Mouse (Mus musculus) CH12.LX (cell line): ENCODE measurements at regions not wholly inside any gene's neighbourhood (a gene's known extent, or its start where the extent isn't known, plus 50 kb on each side); places are given as distances from the start of the nearest gene placed in this dataset.

ENCODE experiments used
- CHD2 ChIP-seq: IDR thresholded peaks from 2 replicates; pipeline ENCODE4 v1.6.1; 2011; ENCODE audit warnings: low read length, improper control_type of control experiment
- CTCF ChIP-seq, 2 experiments: IDR thresholded peaks in 1 of 2; conservative IDR thresholded peaks in 1 of 2; 2 replicates each; pipeline ENCODE4 v1.5.1; 2011 to 2012; ENCODE audit warnings: low read depth in 2 of 2, low read length in 2 of 2, improper control_type of control experiment in 1 of 2, inconsistent platforms in 1 of 2, mild to moderate bottlenecking in 1 of 2, moderate library complexity in 1 of 2
- EP300 ChIP-seq: IDR thresholded peaks from 2 replicates; pipeline ENCODE4 v1.6.1; 2011; ENCODE audit warnings: low read length, improper control_type of control experiment
- HCFC1 ChIP-seq: IDR thresholded peaks from 2 replicates; pipeline ENCODE4 v1.6.1; 2012; ENCODE audit warnings: low read depth, mild to moderate bottlenecking, inconsistent platforms, low read length, improper control_type of control experiment
- KAT2A ChIP-seq: IDR thresholded peaks from 2 replicates; pipeline ENCODE4 v1.6.1; 2012; ENCODE audit warnings: low read length, improper control_type of control experiment, inconsistent platforms; ENCODE audit not compliant: insufficient replicate concordance
- MEF2A ChIP-seq: IDR thresholded peaks from 2 replicates; pipeline ENCODE4 v1.6.1; 2014; ENCODE audit warnings: low read depth, mild to moderate bottlenecking, inconsistent platforms, low read length, improper control_type of control experiment, borderline replicate concordance
- PAX5 ChIP-seq: IDR thresholded peaks from 2 replicates; pipeline ENCODE4 v1.6.1; 2012; ENCODE audit warnings: low read length, inconsistent platforms, mixed read lengths
- POLR2A ChIP-seq: IDR thresholded peaks from 2 replicates; pipeline ENCODE4 v1.6.1; 2011; ENCODE audit warnings: low read depth, mild to moderate bottlenecking, improper control_type of control experiment, low read length
- POLR2AphosphoS2 ChIP-seq: IDR thresholded peaks from 2 replicates; pipeline ENCODE4 v1.6.1; 2011; ENCODE audit warnings: low read depth, low read length, improper control_type of control experiment
- RAD21 ChIP-seq: IDR thresholded peaks from 2 replicates; pipeline ENCODE4 v1.6.1; 2011; ENCODE audit warnings: low read depth, mild to moderate bottlenecking, low read length, improper control_type of control experiment, moderate library complexity
- USF1 ChIP-seq: IDR thresholded peaks from 2 replicates; pipeline ENCODE4 v1.6.1; 2014; ENCODE audit warnings: low read depth, mild to moderate bottlenecking, inconsistent platforms, low read length, improper control_type of control experiment
- ZC3H11A ChIP-seq: IDR thresholded peaks from 2 replicates; pipeline ENCODE4 v1.6.1; 2012; ENCODE audit warnings: low read depth, mild to moderate bottlenecking, inconsistent platforms, low read length, improper control_type of control experiment
- ZNF384 ChIP-seq: IDR thresholded peaks from 2 replicates; pipeline ENCODE4 v1.6.1; 2012; ENCODE audit warnings: low read depth, low read length, improper control_type of control experiment, inconsistent platforms

- TF ChIP-seq POLR2A (no peak), EP300 (no peak), CHD2 (no peak), PAX5 (no peak), KAT2A (no peak), CTCF (conservative IDR thresholded peaks at IDR 0.05 in 1 of 2, IDR thresholded peaks at IDR 0.05 in 1 of 2; ENCODE audit: low read depth in 2 of 2, low read length in 2 of 2) (peak in 1 of 2 experiments; percentile 97; a peak in 3 of 4 replicates), RAD21 (peak; percentile 97), POLR2AphosphoS2 (no peak), MEF2A (peak; percentile 57), ZNF384 (no peak; the same call in 1 of the 2 replicates), HCFC1 (no peak), ZC3H11A (peak; percentile 99), USF1 (no peak)
Measured at GRCm38 (mm10) chr2:103871522-103872276, 74.2 kb upstream of the Caprin1 start.
